ENCODE assay signal across 22 mouse cellular contexts in genomic region chr9:75357087-75357654, GRCm38 (mm10). TPM values are rescaled to one million over a fixed set of nuclear protein-coding genes. Genes with fewer than 3 reads are reported as not detected.
DNase-seq lines count a peak whose midpoint lies in the region.
"Had no signal": no experiment of that assay in that cellular context is flagged by ENCODE, and none has a peak within 500 bp of the region (broad histone marks: within the 10 kb centered on the region; RNA-seq: fewer than 3 reads in every experiment).

No protein-coding gene starts in this region.

- H3K27me3 ChIP-seq in forebrain, embryonic 10.5 days (ENCODE audit: poor library complexity, severe bottlenecking), result no peaks in the 10 kb centered on the region
- H3K27me3 ChIP-seq: neural tube, embryonic 15.5 days had no signal

- intact Hi-C loops in left cerebral cortex, postnatal 14 days (cut with DNase I), result no loop called here
- intact Hi-C loops in left cerebral cortex, postnatal 4 days (cut with DNase I), result no loop called here

- peak; percentile 61 to 70 for DNase-seq in left cerebral cortex, postnatal 14 days (ENCODE audit: low spot score in 2 of 2)
- DNase-seq in left cerebral cortex, postnatal 4 days, result no peak
- peak; percentile 30 for DNase-seq in NIH3T3 (ENCODE audit: low read depth)
- peak; percentile 50 to 75 for DNase-seq in layer of hippocampus, adult 18-20 months (ENCODE audit: low spot score in 2 of 2)
- peak; percentile 59 to 60 for DNase-seq in right cerebral cortex, adult 2 months (ENCODE audit: low spot score in 2 of 2)
- no peak for DNase-seq in adrenal gland, adult (ENCODE audit: inconsistent age in 2 of 2, low spot score in 1 of 2)
- DNase-seq in kidney, postnatal 25 days, result no peak
- DNase-seq in forebrain, embryonic 10.5 days (ENCODE audit: extremely low spot score, low spot score), result no peak
- DNase-seq: cerebellum, adult 11 months; cerebellum, postnatal 36 days; gastrocnemius, adult 2 months; heart, adult 2 months; lung, postnatal 10 days had no signal

- 84% methylated on average over 9 of the region's 9 CpGs for WGBS in forebrain, embryonic 10.5 days

- no peaks in the 10 kb centered on the region for H3K36me3 ChIP-seq in forebrain, embryonic 10.5 days (replicated peaks)
- H3K36me3 ChIP-seq: limb, embryonic 10.5 days; neural tube, embryonic 15.5 days had no signal

- no peaks in the 10 kb centered on the region for H3K4me1 ChIP-seq in forebrain, embryonic 10.5 days
- H3K4me1 ChIP-seq: limb, embryonic 10.5 days; neural tube, embryonic 15.5 days had no signal

- H3K4me3 ChIP-seq in forebrain, embryonic 10.5 days, result no peak overlapping the region
- H3K4me3 ChIP-seq: gastrocnemius, adult 2 months; heart, adult 2 months; limb, embryonic 10.5 days; neural tube, embryonic 15.5 days had no signal

- H3K27ac ChIP-seq in forebrain, embryonic 10.5 days, result no peak overlapping the region
- H3K27ac ChIP-seq: gastrocnemius, adult 2 months; heart, adult 2 months; hindbrain, embryonic 14.5 days; kidney, postnatal 0 days; limb, embryonic 10.5 days; liver, embryonic 14.5 days; neural tube, embryonic 15.5 days had no signal

- no peaks in the 10 kb centered on the region for H3K9me3 ChIP-seq in forebrain, embryonic 10.5 days
- H3K9me3 ChIP-seq: limb, embryonic 10.5 days; neural tube, embryonic 15.5 days had no signal

RNA-seq across cellular contexts. Expression of gene Bcl2l10, which starts 9.6 kb away (rescaled TPM):
- under 1 TPM in 1 of 2 experiments, not detected in 1; 0.36 TPM for total RNA-seq in left cerebral cortex, postnatal 14 days (2021)
- under 1 TPM in 1 of 2 experiments, not detected in 1; 0.32 TPM for total RNA-seq in left cerebral cortex, postnatal 4 days (2021)
- not detected for total RNA-seq in layer of hippocampus, adult 18-20 months (2021)
- not detected in 2 replicates for polyA plus RNA-seq in forebrain, embryonic 10.5 days (2016; fragmentation: Nextera tagmentation; extraction: Ambion mirVana)
- total RNA-seq: gastrocnemius, adult 2 months; heart, adult 2 months had no signal
- polyA plus RNA-seq: embryonic facial prominence, embryonic 11.5 days; heart, adult 2 months; heart, postnatal 0 days; hindbrain, embryonic 14.5 days; intestine, postnatal 0 days; kidney, postnatal 0 days; limb, embryonic 10.5 days; liver, embryonic 14.5 days; midbrain, embryonic 11.5 days; neural tube, embryonic 15.5 days had no signal

RNA-seq across cellular contexts. Expression of gene Gnb5, which starts 51.1 kb away (rescaled TPM):
- 100 to 1,000 TPM; 134 to 140 TPM for total RNA-seq in left cerebral cortex, postnatal 14 days (2021)
- total RNA-seq in left cerebral cortex, postnatal 4 days (2021), result 10 to 100 TPM; 74.6 to 78.1 TPM
- 100 to 1,000 TPM; 130 to 135 TPM for total RNA-seq in layer of hippocampus, adult 18-20 months (2021)
- polyA plus RNA-seq in forebrain, embryonic 10.5 days (2016; fragmentation: Nextera tagmentation; extraction: Ambion mirVana), result 24.0 and 27.9 TPM in 2 replicates

RNA-seq across cellular contexts. Expression of gene Mapk6, which starts 52.6 kb away (rescaled TPM):
- total RNA-seq in left cerebral cortex, postnatal 14 days (2021), result 10 to 100 TPM; 74.9 to 87.9 TPM
- total RNA-seq in left cerebral cortex, postnatal 4 days (2021), result 100 to 1,000 TPM; 108 to 111 TPM
- total RNA-seq in layer of hippocampus, adult 18-20 months (2021), result 10 to 100 TPM; 25.4 to 27.0 TPM
- polyA plus RNA-seq in forebrain, embryonic 10.5 days (2016; fragmentation: Nextera tagmentation; extraction: Ambion mirVana), result 132 and 144 TPM in 2 replicates

Comparison
In these comparisons a context has a peak if more than half of its experiments do, and no peak if none do; other contexts are left out.
1. DNase-seq: peak in left cerebral cortex, postnatal 14 days (2 of 2), NIH3T3 (single experiment), layer of hippocampus, adult 18-20 months (2 of 2) and right cerebral cortex, adult 2 months (2 of 2); none in left cerebral cortex, postnatal 4 days (single experiment), adrenal gland, adult (0 of 2), kidney, postnatal 25 days (0 of 2) and forebrain, embryonic 10.5 days (single experiment).